Mouse (Mus musculus) embryonic facial prominence, embryonic 13.5 days (tissue): ENCODE results near the gene Rgs12. TPM values are rescaled to one million over a fixed set of nuclear protein-coding genes. Genes with fewer than 3 reads are reported as not detected.

Experiments used
- ATAC-seq: fragments of 200-750 bp; cut with Nextera tagmentation; 2 replicates; pipeline ENCODE4 v1.8.0; 2017; ENCODE audit warnings: low read depth; ENCODE audit not compliant: insufficient number of reproducible peaks, insufficient read depth, low FRiP score, low TSS enrichment
- H3K27ac ChIP-seq: fragments of 300-500 bp; sonication (generic); 2 replicates; pipeline ENCODE4 v1.5.1; 2015; ENCODE audit warnings: moderate library complexity, mild to moderate bottlenecking, inconsistent platforms
- H3K27me3 ChIP-seq: fragments of 300-500 bp; sonication (generic); 2 replicates; pipeline ENCODE4 v1.6.1; 2015; ENCODE audit warnings: mild to moderate bottlenecking, inconsistent platforms
- H3K36me3 ChIP-seq: fragments of 300-500 bp; sonication (generic); 2 replicates; pipeline ENCODE4 v1.6.1; 2015; ENCODE audit warnings: mild to moderate bottlenecking, inconsistent platforms
- H3K4me1 ChIP-seq: fragments of 300-500 bp; sonication (generic); 2 replicates; pipeline ENCODE4 v1.6.1; 2015; ENCODE audit warnings: inconsistent platforms
- H3K4me2 ChIP-seq: fragments of 300-500 bp; sonication (generic); 2 replicates; pipeline ENCODE4 v1.6.1; 2015; ENCODE audit warnings: moderate library complexity, mild to moderate bottlenecking, inconsistent platforms
- H3K4me3 ChIP-seq: fragments of 300-500 bp; sonication (generic); 2 replicates; pipeline ENCODE4 v1.5.1; 2015; ENCODE audit warnings: mild to moderate bottlenecking, inconsistent platforms
- H3K9ac ChIP-seq: fragments of 300-500 bp; sonication (generic); 2 replicates; pipeline ENCODE4 v1.6.1; 2015; ENCODE audit warnings: mild to moderate bottlenecking, inconsistent platforms
- H3K9me3 ChIP-seq: fragments of 300-500 bp; sonication (generic); 2 replicates; pipeline ENCODE4 v1.6.1; 2016; ENCODE audit warnings: inconsistent platforms
- WGBS: fragments of 180-500 bp; shearing (Covaris S2); methylation state at CpG from one replicate; pipeline ENCODE4 v1.1.7; 2015; ENCODE audit warnings: mixed read lengths; 5-methylcytosine and 5-hydroxymethylcytosine counted together
- polyA plus RNA-seq: library from polyadenylated mRNA; unstranded; fragments of >200 nt; fragmentation: Nextera tagmentation; extraction: Ambion mirVana; gene quantifications from 2 replicates; pipeline ENCODE4 v1.2.1, GENCODE M21; 2015

The Rgs12 gene
- polyA plus RNA-seq, 1 experiment from 2014 or later = 50.7 TPM

- Histone ChIP-seq H3K27ac (no peak overlapping the region), H3K36me3 (no peaks in the 10 kb centered on the region), H3K4me3 (no peak overlapping the region), H3K4me1 (peaks cover 10% of the 10 kb centered on the region), H3K27me3 (peaks cover 49% of the 10 kb centered on the region), H3K4me2 (no peak overlapping the region), H3K9me3 (no peaks in the 10 kb centered on the region), H3K9ac (no peak overlapping the region)
- ATAC-seq = no peak
- WGBS = 72% methylated on average over 3 of the region's 3 CpGs
Measured at GRCm38 (mm10) chr5:35060098-35060497, 110.9 kb downstream of the Rgs12 start.

- Histone ChIP-seq H3K9me3 (no peaks in the 10 kb centered on the region), H3K4me3 (no peak overlapping the region), H3K36me3 (no peaks in the 10 kb centered on the region), H3K27ac (no peak overlapping the region), H3K4me2 (no peak overlapping the region), H3K27me3 (no peaks in the 10 kb centered on the region), H3K4me1 (no peaks in the 10 kb centered on the region), H3K9ac (no peak overlapping the region)
- no peak for ATAC-seq
- WGBS = 77% methylated on average over 2 of the region's 2 CpGs
Measured at GRCm38 (mm10) chr5:35069841-35070240, 120.6 kb downstream of the Rgs12 start.

GRCm38 (mm10) chr5:35070314-35070713 lies 121.1 kb downstream of the Rgs12 start:
- Histone ChIP-seq H3K4me2 (no peak overlapping the region), H3K9ac (no peak overlapping the region), H3K36me3 (no peaks in the 10 kb centered on the region), H3K9me3 (no peaks in the 10 kb centered on the region), H3K27me3 (no peaks in the 10 kb centered on the region), H3K4me3 (no peak overlapping the region), H3K4me1 (no peaks in the 10 kb centered on the region), H3K27ac (no peak overlapping the region)
- WGBS = 87% methylated on average over 8 of the region's 8 CpGs
- ATAC-seq = no peak

- 56% methylated on average over 7 of the region's 7 CpGs for WGBS
- no peak for ATAC-seq
- H3K4me3 ChIP-seq = no peak overlapping the region
- no peaks in the 10 kb centered on the region for H3K36me3 ChIP-seq
- H3K4me2 ChIP-seq = no peak overlapping the region
- H3K9ac ChIP-seq = no peak overlapping the region
- H3K27me3 ChIP-seq = no peaks in the 10 kb centered on the region
- no peaks in the 10 kb centered on the region for H3K9me3 ChIP-seq
- H3K4me1 ChIP-seq = no peaks in the 10 kb centered on the region
- H3K27ac ChIP-seq = no peak overlapping the region
Measured at GRCm38 (mm10) chr5:35070953-35071352, 121.7 kb downstream of the Rgs12 start.

- no peak overlapping the region for H3K4me3 ChIP-seq
- no peak overlapping the region for H3K9ac ChIP-seq
- 94% methylated on average over 6 of the region's 6 CpGs for WGBS
- H3K27ac ChIP-seq = no peak overlapping the region
- H3K27me3 ChIP-seq = no peaks in the 10 kb centered on the region
- no peaks in the 10 kb centered on the region for H3K9me3 ChIP-seq
- H3K4me2 ChIP-seq = no peak overlapping the region
- no peaks in the 10 kb centered on the region for H3K4me1 ChIP-seq
- H3K36me3 ChIP-seq = no peaks in the 10 kb centered on the region
- no peak for ATAC-seq
Measured at GRCm38 (mm10) chr5:35071855-35072254, 122.6 kb downstream of the Rgs12 start.

GRCm38 (mm10) chr5:35073235-35073634 lies 124.0 kb downstream of the Rgs12 start:
- no peak overlapping the region for H3K4me3 ChIP-seq
- no peak for ATAC-seq
- no peak overlapping the region for H3K9ac ChIP-seq
- 77% methylated on average over 11 of the region's 11 CpGs for WGBS
- peaks cover 4% of the 10 kb centered on the region for H3K27me3 ChIP-seq
- no peaks in the 10 kb centered on the region for H3K9me3 ChIP-seq
- no peak overlapping the region for H3K4me2 ChIP-seq
- H3K36me3 ChIP-seq = no peaks in the 10 kb centered on the region
- H3K4me1 ChIP-seq = no peaks in the 10 kb centered on the region
- H3K27ac ChIP-seq = no peak overlapping the region

GRCm38 (mm10) chr5:35073992-35074391 lies 124.7 kb downstream of the Rgs12 start:
- H3K27me3 ChIP-seq = peaks cover 11% of the 10 kb centered on the region
- H3K36me3 ChIP-seq = no peaks in the 10 kb centered on the region
- no peak overlapping the region for H3K4me2 ChIP-seq
- H3K9ac ChIP-seq = no peak overlapping the region
- H3K4me1 ChIP-seq = 0 out of 2 replicates have a peak, but pooled peaks cover under 1% of the 10 kb centered on the region
- no peak overlapping the region for H3K27ac ChIP-seq
- WGBS = 78% methylated on average over 9 of the region's 9 CpGs
- no peak overlapping the region for H3K4me3 ChIP-seq
- no peaks in the 10 kb centered on the region for H3K9me3 ChIP-seq
- ATAC-seq = no peak

- Histone ChIP-seq H3K9ac (no peak overlapping the region), H3K27me3 (peaks cover 28% of the 10 kb centered on the region), H3K4me3 (no peak overlapping the region), H3K36me3 (no peaks in the 10 kb centered on the region), H3K9me3 (no peaks in the 10 kb centered on the region), H3K27ac (no peak overlapping the region), H3K4me2 (no peak overlapping the region), H3K4me1 (peaks cover 9% of the 10 kb centered on the region)
- no peak for ATAC-seq
- 96% methylated on average over 1 of the region's 1 CpGs for WGBS
Measured at GRCm38 (mm10) chr5:35076369-35076768, 127.1 kb downstream of the Rgs12 start.

GRCm38 (mm10) chr5:35079101-35079500 lies 129.9 kb downstream of the Rgs12 start:
- Histone ChIP-seq H3K9ac (peak overlapping the region; percentile 32; the same call in 1 of the 2 replicates), H3K9me3 (no peaks in the 10 kb centered on the region), H3K27ac (no peak overlapping the region), H3K36me3 (no peaks in the 10 kb centered on the region), H3K4me2 (peak overlapping the region; percentile 1; the same call in 1 of the 2 replicates), H3K4me3 (no peak overlapping the region), H3K27me3 (peaks cover 28% of the 10 kb centered on the region), H3K4me1 (peaks cover 9% of the 10 kb centered on the region)
- ATAC-seq = no peak
- 28% methylated on average over 18 of the region's 18 CpGs for WGBS

- H3K36me3 ChIP-seq = no peaks in the 10 kb centered on the region
- peaks cover 7% of the 10 kb centered on the region for H3K27me3 ChIP-seq
- no peaks in the 10 kb centered on the region for H3K9me3 ChIP-seq
- no peak overlapping the region for H3K4me2 ChIP-seq
- WGBS = 67% methylated on average over 3 of the region's 3 CpGs
- no peak overlapping the region for H3K9ac ChIP-seq
- H3K4me1 ChIP-seq = no peaks in the 10 kb centered on the region; the same call in 1 of the 2 replicates
- ATAC-seq = no peak
- no peak overlapping the region for H3K27ac ChIP-seq
- no peak overlapping the region for H3K4me3 ChIP-seq
Measured at GRCm38 (mm10) chr5:35084913-35085312, 135.7 kb downstream of the Rgs12 start.

- ATAC-seq = no peak
- H3K27ac ChIP-seq = no peak overlapping the region
- H3K4me3 ChIP-seq = no peak overlapping the region
- H3K9ac ChIP-seq = no peak overlapping the region
- peaks cover 30% of the 10 kb centered on the region for H3K36me3 ChIP-seq
- no peaks in the 10 kb centered on the region for H3K4me1 ChIP-seq
- 66% methylated on average over 9 of the region's 9 CpGs for WGBS
- no peaks in the 10 kb centered on the region for H3K27me3 ChIP-seq
- H3K4me2 ChIP-seq = no peak overlapping the region
- H3K9me3 ChIP-seq = no peaks in the 10 kb centered on the region
Measured at GRCm38 (mm10) chr5:35088785-35089613, 139.8 kb downstream of the Rgs12 start.
